16 mouse cellular contexts compared by ENCODE assay signal in genomic region chr1:180946448-180946847, GRCm38 (mm10). TPM values are rescaled to one million over a fixed set of nuclear protein-coding genes. Genes with fewer than 3 reads are reported as not detected.
DNase-seq lines count a peak whose midpoint lies in the region; ATAC-seq and TF ChIP-seq lines count a peak whose summit lies in the region.
"Had no signal": no experiment of that assay in that cellular context is flagged by ENCODE, and none has a peak within 500 bp of the region (broad histone marks: within the 10 kb centered on the region; RNA-seq: fewer than 3 reads in every experiment).

No protein-coding gene starts in this region.

- H3K27me3 ChIP-seq in liver, adult 2 months (ENCODE audit: control insufficient read depth, insufficient read depth, low read length): no peaks in the 10 kb centered on the region
- H3K27me3 ChIP-seq in embryonic facial prominence, embryonic 15.5 days: no peaks in the 10 kb centered on the region
- H3K27me3 ChIP-seq in stomach, embryonic 15.5 days (replicated peaks): no peaks in the 10 kb centered on the region

- H3K4me3 ChIP-seq in liver, adult 2 months (ENCODE audit: insufficient read depth, low read depth, low read length): no peak overlapping the region
- no peak overlapping the region for H3K4me3 ChIP-seq in embryonic facial prominence, embryonic 15.5 days (replicated peaks)
- no peak overlapping the region for H3K4me3 ChIP-seq in stomach, embryonic 15.5 days (replicated peaks)
- H3K4me3 ChIP-seq: heart, embryonic 10.5 days had no signal

- H3K27ac ChIP-seq in liver, adult 2 months (replicated peaks; ENCODE audit: insufficient read depth, low read depth, low read length): no peak overlapping the region
- H3K27ac ChIP-seq in embryonic facial prominence, embryonic 15.5 days (replicated peaks): peak overlapping the region; percentile 85
- no peak overlapping the region for H3K27ac ChIP-seq in stomach, embryonic 15.5 days
- H3K27ac ChIP-seq: hindbrain, embryonic 14.5 days had no signal

- WGBS in liver, adult 2 months: 19% methylated on average over 6 of the region's 6 CpGs
- WGBS in embryonic facial prominence, embryonic 15.5 days: 88% methylated on average over 6 of the region's 6 CpGs
- WGBS in stomach, embryonic 15.5 days: 78% methylated on average over 6 of the region's 6 CpGs

- peaks cover 11% of the 10 kb centered on the region for H3K4me1 ChIP-seq in liver, adult 2 months (ENCODE audit: control insufficient read depth, insufficient read depth, low read length)
- H3K4me1 ChIP-seq in embryonic facial prominence, embryonic 15.5 days: peaks cover 40% of the 10 kb centered on the region
- peaks cover 43% of the 10 kb centered on the region for H3K4me1 ChIP-seq in stomach, embryonic 15.5 days

- no peaks in the 10 kb centered on the region for H3K36me3 ChIP-seq in liver, adult 2 months (ENCODE audit: control insufficient read depth, insufficient read depth, low read length)
- peaks cover 24% of the 10 kb centered on the region for H3K36me3 ChIP-seq in embryonic facial prominence, embryonic 15.5 days
- H3K36me3 ChIP-seq in stomach, embryonic 15.5 days: peaks cover 9% of the 10 kb centered on the region
- H3K36me3 ChIP-seq: forebrain, embryonic 10.5 days had no signal

- H3K9me3 ChIP-seq in embryonic facial prominence, embryonic 15.5 days (replicated peaks): no peaks in the 10 kb centered on the region
- H3K9me3 ChIP-seq in stomach, embryonic 15.5 days: no peaks in the 10 kb centered on the region
- H3K9me3 ChIP-seq: forebrain, embryonic 10.5 days; heart, embryonic 10.5 days had no signal

- no peak overlapping the region for H3K9ac ChIP-seq in liver, adult 2 months (ENCODE audit: low read depth, low read length)
- no peak overlapping the region for H3K9ac ChIP-seq in embryonic facial prominence, embryonic 15.5 days
- H3K9ac ChIP-seq in stomach, embryonic 15.5 days: no peak overlapping the region
- H3K9ac ChIP-seq: hindbrain, embryonic 14.5 days had no signal

- H3K79me2 ChIP-seq in liver, adult 2 months (ENCODE audit: control insufficient read depth, insufficient read depth, low read length): no peaks in the 10 kb centered on the region

- no peak for TF ChIP-seq POLR2A in liver, adult 2 months (IDR thresholded peaks at IDR 0.05; ENCODE audit: extremely low read depth, insufficient read depth, low read length)

- TF ChIP-seq CTCF in liver, adult 2 months (IDR thresholded peaks at IDR 0.05; ENCODE audit: low read depth, low read length): no peak

- H3K4me2 ChIP-seq in embryonic facial prominence, embryonic 15.5 days (replicated peaks): no peak overlapping the region
- H3K4me2 ChIP-seq in stomach, embryonic 15.5 days: peak overlapping the region; percentile 47; the same call in 1 of the 2 replicates
- H3K4me2 ChIP-seq: hindbrain, embryonic 14.5 days had no signal

- ATAC-seq in embryonic facial prominence, embryonic 15.5 days (ENCODE audit: insufficient number of reproducible peaks, low FRiP score, low TSS enrichment, low read depth): no peak
- ATAC-seq in stomach, embryonic 15.5 days (ENCODE audit: insufficient read depth, low FRiP score, low read depth): no peak
- ATAC-seq in CD4-positive, CD25-positive, alpha-beta regulatory T cell, adult 4 months: no peak

- peak; percentile 66 for DNase-seq in liver, adult 2 months (ENCODE audit: extremely low read depth, low read depth, low spot score)
- no peak for DNase-seq in liver
- DNase-seq in adrenal gland, postnatal 14 days: peak; percentile 88
- no peak for DNase-seq in kidney, adult 8-10 months
- DNase-seq: cerebellum, adult 18-20 months; lung, adult 2 months; right cerebral cortex, postnatal 4 days had no signal

RNA-seq across cellular contexts. Expression of gene Tmem63a, which starts 4.3 kb away (rescaled TPM):
- total RNA-seq in liver, adult 2 months (2014; rRNA removed): 9.5 and 12.8 TPM in 2 replicates
- polyA plus RNA-seq in liver, adult 2 months (2012; rRNA removed): 14.6 and 15.8 TPM in 2 replicates
- 44.4 and 56.2 TPM in 2 replicates for total RNA-seq in adrenal gland, postnatal 14 days (2021)
- polyA plus RNA-seq in embryonic facial prominence, embryonic 15.5 days (2015; fragmentation: Nextera tagmentation; extraction: Ambion mirVana): 17.3 and 18.5 TPM in 2 replicates
- polyA plus RNA-seq in stomach, embryonic 15.5 days (2015; fragmentation: Nextera tagmentation; extraction: Ambion mirVana): 20.9 and 23.0 TPM in 2 replicates
- 10 to 100 TPM; 17.2 to 34.7 TPM for polyA plus RNA-seq in CD4-positive, CD25-positive, alpha-beta regulatory T cell, adult 4 months (2017; shearing (Covaris generic))

RNA-seq across cellular contexts. Expression of gene Lefty1, which starts 11.6 kb away (rescaled TPM):
- 1.8 and 1.9 TPM in 2 replicates for total RNA-seq in liver, adult 2 months (2014; rRNA removed)
- polyA plus RNA-seq in liver, adult 2 months (2012; rRNA removed): 1.4 TPM in 2 replicates
- total RNA-seq in adrenal gland, postnatal 14 days (2021): 1.3 and 1.6 TPM in 2 replicates
- 4.0 and 4.6 TPM in 2 replicates for polyA plus RNA-seq in embryonic facial prominence, embryonic 15.5 days (2015; fragmentation: Nextera tagmentation; extraction: Ambion mirVana)
- 3.2 and 3.7 TPM in 2 replicates for polyA plus RNA-seq in stomach, embryonic 15.5 days (2015; fragmentation: Nextera tagmentation; extraction: Ambion mirVana)
- not detected for polyA plus RNA-seq in CD4-positive, CD25-positive, alpha-beta regulatory T cell, adult 4 months (2017; shearing (Covaris generic))
- total RNA-seq: monocyte, adult 5-6 weeks; neutrophil, adult 5-6 weeks had no signal

RNA-seq across cellular contexts. Expression of gene Pycr2, which starts 42.4 kb away (rescaled TPM):
- total RNA-seq in liver, adult 2 months (2014; rRNA removed): 5.7 and 6.4 TPM in 2 replicates
- 7.8 and 8.5 TPM in 2 replicates for polyA plus RNA-seq in liver, adult 2 months (2012; rRNA removed)
- 29.9 and 38.0 TPM in 2 replicates for total RNA-seq in adrenal gland, postnatal 14 days (2021)
- polyA plus RNA-seq in embryonic facial prominence, embryonic 15.5 days (2015; fragmentation: Nextera tagmentation; extraction: Ambion mirVana): 96.9 and 105 TPM in 2 replicates
- 101 and 109 TPM in 2 replicates for polyA plus RNA-seq in stomach, embryonic 15.5 days (2015; fragmentation: Nextera tagmentation; extraction: Ambion mirVana)
- polyA plus RNA-seq in CD4-positive, CD25-positive, alpha-beta regulatory T cell, adult 4 months (2017; shearing (Covaris generic)): 10 to 100 TPM; 40.9 to 59.2 TPM

RNA-seq across cellular contexts. Expression of gene Lefty2, which starts 53.5 kb away (rescaled TPM):
- not detected in 2 replicates for total RNA-seq in liver, adult 2 months (2014; rRNA removed)
- not detected in 2 replicates for polyA plus RNA-seq in liver, adult 2 months (2012; rRNA removed)
- 0.30 TPM in 1 of 2 replicates, not detected in the other for total RNA-seq in adrenal gland, postnatal 14 days (2021)
- polyA plus RNA-seq in embryonic facial prominence, embryonic 15.5 days (2015; fragmentation: Nextera tagmentation; extraction: Ambion mirVana): 0.24 and 0.32 TPM in 2 replicates
- not detected in 2 replicates for polyA plus RNA-seq in stomach, embryonic 15.5 days (2015; fragmentation: Nextera tagmentation; extraction: Ambion mirVana)
- not detected for polyA plus RNA-seq in CD4-positive, CD25-positive, alpha-beta regulatory T cell, adult 4 months (2017; shearing (Covaris generic))
- total RNA-seq: megakaryocyte, adult 5-6 weeks; monocyte, adult 5-6 weeks; neutrophil, adult 5-6 weeks had no signal
- polyA plus RNA-seq: forebrain, embryonic 10.5 days; lung, adult 2 months had no signal

Comparison
In these comparisons a context has a peak if more than half of its experiments do, and no peak if none do; other contexts are left out.
1. DNase-seq: peak in liver, adult 2 months (single experiment) and adrenal gland, postnatal 14 days (single experiment); none in liver (single experiment) and kidney, adult 8-10 months (0 of 2).